Mouse (Mus musculus) heart, embryonic 11.5 days (tissue): Measurements from ENCODE around the gene Ankrd27. TPM values are rescaled to one million over a fixed set of nuclear protein-coding genes. Genes with fewer than 3 reads are reported as not detected.

Experiments
- ATAC-seq: fragments of 200-750 bp; cut with Nextera tagmentation; replicated peaks from 2 replicates; pipeline ENCODE4 v1.8.0; 2017; ENCODE audit warnings: moderate library complexity; ENCODE audit not compliant: insufficient number of reproducible peaks, low FRiP score, low TSS enrichment
- H3K27ac ChIP-seq: fragments of 300-500 bp; sonication (generic); 2 replicates; pipeline ENCODE4 v1.5.1; 2014; ENCODE audit warnings: mild to moderate bottlenecking, low read depth, low read length
- H3K27me3 ChIP-seq: fragments of 300-500 bp; sonication (generic); 2 replicates; pipeline ENCODE4 v1.6.1; 2014; ENCODE audit warnings: mild to moderate bottlenecking, low read length, mixed read lengths; ENCODE audit not compliant: control insufficient read depth, insufficient read depth
- H3K36me3 ChIP-seq: fragments of 300-500 bp; sonication (generic); 2 replicates; pipeline ENCODE4 v1.6.1; 2014; ENCODE audit warnings: mild to moderate bottlenecking, low read length, moderate library complexity, mixed read lengths; ENCODE audit not compliant: control insufficient read depth, insufficient read depth
- H3K4me1 ChIP-seq: fragments of 300-500 bp; sonication (generic); 2 replicates; pipeline ENCODE4 v1.6.1; 2014; ENCODE audit warnings: low read length; ENCODE audit not compliant: control insufficient read depth, insufficient read depth
- H3K4me2 ChIP-seq: fragments of 300-500 bp; sonication (generic); 2 replicates; pipeline ENCODE4 v1.6.1; 2014; ENCODE audit warnings: mild to moderate bottlenecking, moderate library complexity
- H3K4me3 ChIP-seq: fragments of 300-500 bp; sonication (generic); 2 replicates; pipeline ENCODE4 v1.5.1; 2014; ENCODE audit warnings: low read depth, low read length
- H3K9ac ChIP-seq: fragments of 300-500 bp; sonication (generic); 2 replicates; pipeline ENCODE4 v1.6.1; 2014; ENCODE audit warnings: mild to moderate bottlenecking, low read depth, low read length, moderate library complexity
- H3K9me3 ChIP-seq: fragments of 300-500 bp; sonication (generic); replicated peaks from 2 replicates; pipeline ENCODE4 v1.6.1; 2016; ENCODE audit warnings: low read length; ENCODE audit not compliant: control insufficient read depth
- WGBS: fragments of 180-500 bp; shearing (Covaris S2); extraction: QIAGEN DNeasy Blood & Tissue Kit; methylation state at CpG from one replicate; pipeline ENCODE4 v1.1.7; 2014; ENCODE audit not compliant: insufficient replicate concordance; 5-methylcytosine and 5-hydroxymethylcytosine counted together
- polyA plus RNA-seq: library from polyadenylated mRNA; unstranded; fragments of >200 nt; fragmentation: Nextera tagmentation; extraction: Ambion mirVana; gene quantifications from 2 replicates; pipeline ENCODE4 v1.2.1, GENCODE M21; 2014

The Ankrd27 gene
- polyA plus RNA-seq, 1 experiment from 2014 or later: 15.5 TPM

DNA sequence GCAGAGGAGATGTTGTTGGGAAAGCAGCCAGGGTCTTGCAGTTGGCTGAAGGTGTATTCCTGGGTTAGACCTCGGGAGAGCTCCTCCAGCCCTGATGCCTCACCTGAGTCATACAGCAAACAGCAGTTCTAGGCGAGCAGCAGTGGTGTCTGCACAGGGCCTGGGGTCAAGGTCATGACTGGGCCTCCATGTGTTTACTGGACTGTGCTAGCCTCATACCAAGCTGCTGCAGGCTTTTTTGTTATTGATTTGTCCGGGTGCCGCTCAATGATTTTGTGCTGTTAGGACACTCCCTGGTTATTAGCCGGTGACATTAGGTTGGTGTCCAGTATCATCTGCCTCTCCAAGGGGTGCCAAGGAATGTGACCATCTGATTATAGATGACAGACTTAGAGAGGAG, 1.7 kb downstream of the Ankrd27 start:
- Histone ChIP-seq H3K4me1 (peaks cover 12% of the 10 kb centered on the region), H3K9ac (no peak overlapping the region), H3K9me3 (no peaks in the 10 kb centered on the region), H3K4me2 (no peak overlapping the region), H3K4me3 (no peak overlapping the region), H3K27me3 (peaks cover 12% of the 10 kb centered on the region; the same call in 1 of the 2 replicates), H3K27ac (no peak overlapping the region), H3K36me3 (peaks cover 4% of the 10 kb centered on the region; the same call in 1 of the 2 replicates)
- no peak for ATAC-seq
- 77% methylated on average over 5 of the region's 5 CpGs for WGBS

DNA sequence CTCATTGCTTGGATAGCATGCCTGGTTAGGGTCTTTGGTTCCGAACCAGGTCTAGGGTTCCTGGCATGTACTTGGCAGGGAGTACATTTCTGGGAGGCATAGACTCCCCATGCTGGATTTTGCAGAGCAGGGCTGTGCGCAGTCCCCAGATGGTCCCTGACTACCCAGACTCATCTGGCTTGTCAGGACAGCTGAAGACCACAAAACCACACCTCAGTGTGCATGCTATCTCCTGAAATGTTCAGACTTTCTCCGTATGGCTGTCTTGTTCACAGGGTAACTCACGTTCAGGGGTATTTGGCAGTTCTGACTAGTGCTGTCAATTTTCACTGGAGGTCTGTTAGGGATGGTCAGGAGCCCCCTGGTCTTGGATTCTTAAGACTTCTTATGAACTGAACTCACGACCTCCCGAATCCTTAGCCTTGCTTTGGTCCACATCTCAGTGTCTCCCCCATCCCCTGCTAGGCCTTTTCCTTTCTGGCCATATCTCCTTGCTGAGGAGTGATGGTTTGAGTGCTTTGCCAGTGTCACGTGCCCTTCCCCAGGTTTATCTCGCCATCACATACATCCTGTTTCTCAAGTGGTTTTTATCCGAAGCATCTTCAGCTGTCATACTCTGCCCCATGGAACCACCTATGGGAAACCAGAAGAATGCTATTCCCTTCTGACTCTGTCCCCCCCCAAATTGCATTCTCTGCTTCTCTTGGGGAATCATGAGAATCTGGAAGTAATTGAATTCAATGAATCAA, 2.8 kb downstream of the Ankrd27 start:
- no peak for ATAC-seq
- H3K4me2 ChIP-seq: no peak overlapping the region
- no peak overlapping the region for H3K4me3 ChIP-seq
- no peaks in the 10 kb centered on the region for H3K9me3 ChIP-seq
- H3K27ac ChIP-seq: no peak overlapping the region
- WGBS: 65% methylated on average over 9 of the region's 9 CpGs
- H3K4me1 ChIP-seq: peaks cover 8% of the 10 kb centered on the region
- H3K9ac ChIP-seq: no peak overlapping the region
- peaks cover 13% of the 10 kb centered on the region for H3K36me3 ChIP-seq
- H3K27me3 ChIP-seq: peaks cover 8% of the 10 kb centered on the region; the same call in 1 of the 2 replicates

DNA sequence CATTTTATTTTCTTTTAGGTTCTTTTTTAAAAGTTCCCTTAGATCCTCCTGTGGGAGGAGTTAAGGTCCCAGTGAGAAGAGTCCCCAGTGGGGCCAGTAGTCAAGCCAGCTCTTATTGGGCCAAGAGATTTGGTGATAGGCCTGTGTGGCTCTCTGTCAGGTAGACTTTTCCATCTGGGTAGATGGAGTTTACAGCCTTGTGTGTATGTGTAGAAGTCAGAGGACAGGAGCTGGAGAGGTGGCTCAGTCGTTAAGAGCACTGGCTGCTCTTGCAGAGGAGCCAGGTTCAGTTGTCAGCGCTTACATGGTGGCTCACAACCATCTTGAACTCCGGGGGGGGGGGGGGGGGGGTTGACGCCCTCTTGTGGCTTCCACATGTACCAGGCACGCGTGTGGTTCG, 3.4 kb downstream of the Ankrd27 start:
- Histone ChIP-seq H3K27me3 (0 out of 2 replicates have a peak, but pooled peaks cover 2% of the 10 kb centered on the region), H3K4me1 (peaks cover 8% of the 10 kb centered on the region), H3K4me2 (no peak overlapping the region), H3K36me3 (peaks cover 13% of the 10 kb centered on the region), H3K9me3 (no peaks in the 10 kb centered on the region), H3K27ac (no peak overlapping the region), H3K9ac (no peak overlapping the region), H3K4me3 (no peak overlapping the region)
- no peak for ATAC-seq
- WGBS: 84% methylated on average over 6 of the region's 7 CpGs

DNA sequence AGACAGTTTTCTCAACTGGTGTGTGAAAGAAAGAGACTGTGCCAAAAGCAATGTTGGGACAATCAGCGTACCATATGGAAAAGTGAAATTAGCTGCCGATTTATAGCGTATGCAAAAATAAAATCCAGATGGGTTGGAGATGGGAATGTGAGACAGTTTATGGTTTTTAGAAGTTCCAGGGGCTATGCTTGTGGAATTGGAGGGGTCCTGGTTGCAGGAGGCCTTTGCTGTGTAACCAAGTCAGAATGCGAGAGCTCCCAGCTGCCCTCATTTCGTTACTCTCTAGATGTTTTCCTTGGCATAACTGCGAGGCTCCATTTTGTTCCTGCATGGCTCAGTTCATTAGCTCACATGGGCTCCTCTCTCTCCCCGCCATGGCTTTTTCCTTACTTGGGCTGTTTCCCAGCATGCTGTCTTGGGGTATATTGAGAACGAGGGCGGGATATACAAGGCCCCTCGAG, 4.7 kb downstream of the Ankrd27 start:
- Histone ChIP-seq H3K27ac (no peak overlapping the region), H3K36me3 (peaks cover 13% of the 10 kb centered on the region), H3K9ac (no peak overlapping the region), H3K4me1 (peaks cover 8% of the 10 kb centered on the region), H3K27me3 (no peaks in the 10 kb centered on the region), H3K9me3 (no peaks in the 10 kb centered on the region), H3K4me2 (no peak overlapping the region), H3K4me3 (no peak overlapping the region)
- no peak for ATAC-seq
- WGBS: 92% methylated on average over 10 of the region's 10 CpGs

DNA sequence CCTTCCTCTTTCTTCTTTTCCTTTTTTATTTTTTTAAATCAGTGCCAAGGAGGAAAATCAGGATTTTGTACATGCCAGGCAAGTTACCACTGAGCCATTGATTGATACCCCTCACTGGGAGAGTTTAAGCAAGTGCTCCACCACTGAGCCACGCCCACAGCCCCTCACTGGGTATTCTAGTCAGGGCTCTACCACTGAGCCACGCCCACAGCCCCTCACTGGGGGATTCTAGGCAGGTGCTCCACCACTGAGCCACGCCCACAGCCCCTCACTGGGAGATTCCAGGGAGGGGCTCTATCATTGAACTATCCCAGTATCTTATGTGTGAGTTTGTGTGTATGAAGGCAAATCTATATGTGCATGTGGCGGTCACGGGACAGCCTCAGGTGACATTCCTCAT, 8.3 kb downstream of the Ankrd27 start:
- peaks cover 17% of the 10 kb centered on the region for H3K36me3 ChIP-seq
- ATAC-seq: no peak
- 84% methylated on average over 5 of the region's 5 CpGs for WGBS

DNA sequence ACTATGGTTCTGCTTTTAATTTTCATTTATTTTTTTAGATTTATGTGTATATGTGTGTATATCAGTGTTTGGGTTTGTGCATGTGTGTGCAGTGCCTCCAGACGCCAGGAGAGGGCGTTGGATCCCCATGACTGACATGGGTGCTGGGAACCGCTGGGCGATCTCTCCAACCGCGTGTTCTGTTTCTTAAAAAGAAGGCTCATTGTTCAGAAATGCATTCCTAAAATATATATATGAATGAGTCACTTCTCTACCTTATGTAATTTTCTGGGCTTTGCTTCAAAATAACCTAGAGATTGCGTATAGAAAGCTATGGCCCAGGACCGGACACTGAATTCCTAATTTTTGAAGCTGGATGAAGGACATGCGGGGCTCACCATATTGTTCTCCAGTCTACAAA, 13.4 kb downstream of the Ankrd27 start:
- Histone ChIP-seq H3K4me2 (no peak overlapping the region), H3K9ac (no peak overlapping the region), H3K4me3 (no peak overlapping the region), H3K36me3 (peaks cover 13% of the 10 kb centered on the region), H3K27me3 (no peaks in the 10 kb centered on the region), H3K4me1 (no peaks in the 10 kb centered on the region), H3K27ac (no peak overlapping the region), H3K9me3 (no peaks in the 10 kb centered on the region)
- ATAC-seq: no peak
- 90% methylated on average over 9 of the region's 9 CpGs for WGBS

More for the DNA sequence above, 8.3 kb downstream of the Ankrd27 start:
- no peak overlapping the region for H3K4me2 ChIP-seq
- H3K4me3 ChIP-seq: no peak overlapping the region
- H3K27me3 ChIP-seq: no peaks in the 10 kb centered on the region
- no peaks in the 10 kb centered on the region for H3K4me1 ChIP-seq
- no peak overlapping the region for H3K27ac ChIP-seq
- H3K9ac ChIP-seq: no peak overlapping the region
- H3K9me3 ChIP-seq: no peaks in the 10 kb centered on the region

DNA sequence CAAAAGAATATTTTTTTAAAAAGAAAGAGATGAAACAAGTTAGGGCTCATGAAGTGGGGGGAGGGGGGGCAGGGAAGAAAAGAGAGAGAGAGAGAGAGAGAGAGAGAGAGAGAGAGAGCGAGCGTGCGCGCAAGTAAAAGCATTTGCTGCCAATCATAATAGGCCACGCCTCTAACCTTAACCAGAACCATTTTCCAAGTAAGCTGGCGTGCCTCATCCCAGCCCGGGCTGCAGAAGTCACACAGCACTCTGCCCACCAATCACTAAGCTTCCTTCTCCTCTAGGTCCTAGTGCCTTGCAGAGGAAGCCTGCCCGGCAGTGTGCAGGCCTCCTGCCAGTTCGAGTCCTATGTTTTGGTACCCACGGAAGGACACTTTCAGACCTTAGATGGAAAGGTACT, 14.0 kb downstream of the Ankrd27 start:
- no peak overlapping the region for H3K9ac ChIP-seq
- peaks cover 13% of the 10 kb centered on the region for H3K36me3 ChIP-seq
- H3K4me1 ChIP-seq: no peaks in the 10 kb centered on the region
- H3K9me3 ChIP-seq: no peaks in the 10 kb centered on the region
- H3K27ac ChIP-seq: no peak overlapping the region
- H3K4me3 ChIP-seq: no peak overlapping the region
- ATAC-seq: no peak
- 81% methylated on average over 10 of the region's 10 CpGs for WGBS
- H3K27me3 ChIP-seq: no peaks in the 10 kb centered on the region
- H3K4me2 ChIP-seq: no peak overlapping the region

DNA sequence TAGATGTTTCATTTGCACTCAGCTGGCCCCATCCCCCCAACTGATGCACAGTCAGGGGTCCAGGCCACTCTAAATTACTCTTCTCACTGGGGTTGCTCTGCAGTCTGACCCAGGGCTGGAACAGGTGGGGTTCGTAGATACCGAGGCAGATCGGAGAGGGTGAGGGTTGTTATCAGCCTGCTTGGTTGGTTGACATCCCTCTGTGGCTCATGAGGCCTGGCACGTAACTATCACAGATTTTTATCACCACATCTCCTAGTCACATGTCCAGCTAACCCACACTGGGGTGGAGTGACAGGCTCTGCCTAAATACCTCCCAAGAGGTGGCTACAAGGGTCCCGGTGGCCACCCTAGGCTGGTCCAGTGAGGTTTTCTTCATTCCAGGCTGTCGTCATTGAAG, 15.1 kb downstream of the Ankrd27 start:
- no peak overlapping the region for H3K9ac ChIP-seq
- H3K4me3 ChIP-seq: no peak overlapping the region
- 75% methylated on average over 6 of the region's 6 CpGs for WGBS
- H3K27me3 ChIP-seq: no peaks in the 10 kb centered on the region
- no peaks in the 10 kb centered on the region for H3K9me3 ChIP-seq
- no peak overlapping the region for H3K4me2 ChIP-seq
- no peak for ATAC-seq
- H3K36me3 ChIP-seq: peaks cover 13% of the 10 kb centered on the region
- H3K4me1 ChIP-seq: no peaks in the 10 kb centered on the region
- no peak overlapping the region for H3K27ac ChIP-seq

DNA sequence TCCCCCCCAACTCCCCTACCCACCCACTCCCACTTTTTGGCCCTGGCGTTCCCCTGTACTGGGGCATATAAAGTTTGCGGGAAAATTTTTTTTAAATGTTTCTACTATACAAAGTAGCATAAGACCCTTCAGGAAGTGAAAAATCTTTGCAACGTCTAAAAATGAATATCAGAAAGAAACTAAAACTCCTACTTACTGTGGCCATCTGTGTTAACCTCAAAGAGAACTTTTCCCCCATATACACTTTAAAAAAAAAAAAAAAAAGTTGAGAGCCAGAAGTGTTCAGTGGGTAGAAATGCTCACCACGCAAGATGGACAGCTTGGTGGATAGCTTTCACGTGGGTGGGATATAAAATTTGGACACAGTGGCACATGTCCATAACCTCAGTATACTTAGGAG, 16.7 kb downstream of the Ankrd27 start:
- 94% methylated on average over 5 of the region's 5 CpGs for WGBS
- Histone ChIP-seq H3K4me3 (no peak overlapping the region), H3K36me3 (peaks cover 20% of the 10 kb centered on the region), H3K4me2 (no peak overlapping the region), H3K9ac (no peak overlapping the region), H3K4me1 (no peaks in the 10 kb centered on the region), H3K27ac (no peak overlapping the region), H3K27me3 (no peaks in the 10 kb centered on the region), H3K9me3 (no peaks in the 10 kb centered on the region)
- ATAC-seq: no peak
